Mouse (Mus musculus) heart, adult 2 months (tissue): ENCODE results near the gene Gm49388.

Experiments used
- CTCF ChIP-seq: fragments of 200-600 bp; IDR thresholded peaks from 2 replicates; pipeline ENCODE4 v1.8.1; 2022; ENCODE audit warnings: antibody characterized with exemption, mild to moderate bottlenecking, moderate library complexity
- EP300 ChIP-seq: fragments of 200-500 bp; IDR thresholded peaks from 2 replicates; pipeline ENCODE4 v1.6.1; 2011; ENCODE audit warnings: low read depth, low read length, control low read depth; ENCODE audit not compliant: insufficient read depth
- POLR2A ChIP-seq: fragments of 200-500 bp; IDR thresholded peaks from 2 replicates; pipeline ENCODE4 v1.6.1; 2011; ENCODE audit warnings: mild to moderate bottlenecking, low read depth, low read length, control low read depth; ENCODE audit not compliant: insufficient read depth

- TF ChIP-seq CTCF, result no peak
- no peak for TF ChIP-seq EP300
- TF ChIP-seq POLR2A, result no peak
These were observed 13.8 kb downstream of the Gm49388 start for GRCm38 (mm10) chr7:127799211-127799610.
